Mouse (Mus musculus): ENCODE measurements around the gene Pomp.

DNA sequence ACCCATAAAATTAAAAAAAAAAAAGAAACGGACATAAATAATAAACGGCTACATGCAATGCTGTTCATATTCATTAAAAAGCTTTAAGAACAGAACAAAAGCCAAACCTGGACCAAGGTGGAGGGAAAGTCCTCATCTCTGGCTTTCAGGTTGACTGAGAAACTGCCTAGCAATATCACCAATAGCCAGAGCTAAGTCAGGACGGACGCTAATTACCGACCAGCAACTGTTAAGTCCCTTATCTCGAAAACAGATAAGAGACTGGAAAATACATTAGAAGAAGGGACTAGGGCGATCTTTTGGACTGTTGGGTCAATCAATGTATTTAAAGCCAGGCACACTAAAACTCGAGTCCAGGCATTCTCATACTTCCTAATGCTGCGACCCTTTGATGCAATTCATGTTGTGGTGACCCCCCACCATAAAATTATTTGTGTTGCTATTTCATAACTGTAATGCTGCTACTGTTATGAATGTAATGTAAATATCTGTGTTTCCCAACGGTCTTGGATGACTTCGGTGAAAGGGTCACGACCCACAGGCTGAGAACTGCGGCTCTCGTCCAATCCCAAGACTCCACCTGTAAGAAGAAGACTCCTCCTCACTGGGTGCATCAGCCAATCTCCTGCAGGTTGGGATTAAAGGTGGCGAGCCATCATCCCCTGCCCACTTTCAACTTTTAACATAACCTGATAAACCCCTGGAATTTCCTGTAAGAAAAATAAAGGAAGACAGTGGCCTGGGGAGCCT is 41.9 kb downstream of the Pomp start:
- TF ChIP-seq POLR2A (IDR thresholded peaks at IDR 0.05; ENCODE audit: low read depth, low read length): no peak
- no peak for TF ChIP-seq CTCF (IDR thresholded peaks at IDR 0.05; ENCODE audit: borderline replicate concordance, insufficient read depth, low read length)
